Mouse (Mus musculus) heart, postnatal 0 days (tissue): ENCODE results near the gene Fchsd2.

Source experiments
- CTCF ChIP-seq: IDR thresholded peaks from 2 replicates; pipeline ENCODE4 v1.5.1; 2016; ENCODE audit warnings: antibody characterized with exemption, control low read depth, low read depth
- EP300 ChIP-seq: IDR thresholded peaks from 2 replicates; pipeline ENCODE4 v1.6.1; 2016; ENCODE audit warnings: antibody characterized with exemption, low read depth

GRCm38 (mm10) chr7:101327786-101328185, 235.1 kb downstream of the Fchsd2 start:
- TF ChIP-seq CTCF (no peak), EP300 (no peak)
